Mouse (Mus musculus) megakaryocyte, embryonic 14.5 days (primary cell): ENCODE measurements at regions not wholly inside any gene's neighbourhood (a gene's known extent, or its start where the extent isn't known, plus 50 kb on each side); places are given as distances from the start of the nearest gene placed in this dataset.

Experiments
- H3K27me3 ChIP-seq: replicated peaks from 2 replicates; pipeline ENCODE3; 2012; ENCODE audit warnings: inconsistent platforms
- H3K36me3 ChIP-seq: replicated peaks from 2 replicates; pipeline ENCODE3; 2012; ENCODE audit warnings: low read length, inconsistent platforms, mixed read lengths
- H3K4me1 ChIP-seq: 2 replicates; pipeline ENCODE4 v1.6.1; 2012; ENCODE audit warnings: inconsistent platforms
- H3K4me3 ChIP-seq: replicated peaks from 2 replicates; pipeline ENCODE3; 2012; ENCODE audit warnings: moderate library complexity, mild to moderate bottlenecking, inconsistent platforms
- H3K9me3 ChIP-seq: 2 replicates; pipeline ENCODE4 v1.6.1; 2012; ENCODE audit warnings: inconsistent platforms
- FLI1 ChIP-seq: IDR thresholded peaks from 2 replicates; pipeline ENCODE4 v1.6.1; 2012; ENCODE audit warnings: low read length, inconsistent platforms, mixed read lengths
- GATA1 ChIP-seq: IDR thresholded peaks from 3 replicates; pipeline ENCODE4 v1.6.1; 2012; ENCODE audit warnings: mixed read lengths, low read length, inconsistent platforms, borderline replicate concordance

DNA sequence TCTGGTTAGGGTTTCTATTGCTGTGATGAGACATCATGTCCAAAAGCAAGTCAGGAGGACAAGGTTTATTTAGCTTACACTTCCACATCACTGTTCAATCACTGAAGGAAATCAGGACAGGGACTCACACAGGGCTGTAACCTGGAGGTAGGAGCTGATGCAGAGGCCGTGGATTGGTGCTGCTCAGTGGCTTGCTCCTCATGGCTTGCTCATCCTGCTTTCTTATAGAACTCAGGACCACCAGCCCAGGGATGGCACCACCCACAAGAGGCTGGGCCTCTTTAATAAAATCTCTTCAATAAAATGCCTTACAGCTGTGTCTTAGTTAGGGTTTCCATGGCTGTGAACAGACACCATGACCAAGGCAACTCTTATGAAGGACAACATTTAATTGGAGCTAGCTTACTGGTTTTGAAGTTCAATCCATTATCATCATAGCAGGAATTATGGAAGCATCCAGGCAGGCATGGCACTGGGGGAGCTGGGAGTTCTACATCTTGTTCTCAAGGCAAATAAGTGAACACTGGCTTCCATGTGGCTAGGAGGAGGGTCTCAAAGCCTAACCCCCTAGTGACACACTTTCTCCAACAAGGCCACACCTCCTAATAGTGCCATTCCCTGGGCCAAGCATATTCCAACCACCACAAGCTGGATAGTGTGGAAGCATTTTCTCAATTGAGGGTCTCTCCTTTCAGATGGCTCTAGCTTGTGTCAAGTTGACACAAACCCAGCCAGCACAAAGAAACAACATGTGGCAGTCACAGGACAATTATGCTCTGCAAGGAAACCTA is 96.4 kb upstream of the Cpm start:
- TF ChIP-seq GATA1 (no peak), FLI1 (no peak)
- Histone ChIP-seq H3K4me1 (no peaks in the 10 kb centered on the region), H3K36me3 (no peaks in the 10 kb centered on the region), H3K9me3 (peaks cover 21% of the 10 kb centered on the region), H3K4me3 (no peak overlapping the region), H3K27me3 (peaks cover 2% of the 10 kb centered on the region)

- H3K27me3 ChIP-seq: peaks cover 2% of the 10 kb centered on the region
- peaks cover 18% of the 10 kb centered on the region for H3K9me3 ChIP-seq
- no peak overlapping the region for H3K4me3 ChIP-seq
- TF ChIP-seq FLI1 (no peak), GATA1 (no peak)
- H3K4me1 ChIP-seq: no peaks in the 10 kb centered on the region
- no peaks in the 10 kb centered on the region for H3K36me3 ChIP-seq
Measured at GRCm38 (mm10) chr10:117531798-117532747, 97.2 kb upstream of the Cpm start.

GRCm38 (mm10) chr10:117530859-117531602 is 98.3 kb upstream of the Cpm start:
- Histone ChIP-seq H3K27me3 (peaks cover 2% of the 10 kb centered on the region), H3K36me3 (no peaks in the 10 kb centered on the region), H3K4me1 (no peaks in the 10 kb centered on the region), H3K9me3 (peaks cover 15% of the 10 kb centered on the region), H3K4me3 (no peak overlapping the region)
- TF ChIP-seq FLI1 (no peak), GATA1 (no peak)

DNA sequence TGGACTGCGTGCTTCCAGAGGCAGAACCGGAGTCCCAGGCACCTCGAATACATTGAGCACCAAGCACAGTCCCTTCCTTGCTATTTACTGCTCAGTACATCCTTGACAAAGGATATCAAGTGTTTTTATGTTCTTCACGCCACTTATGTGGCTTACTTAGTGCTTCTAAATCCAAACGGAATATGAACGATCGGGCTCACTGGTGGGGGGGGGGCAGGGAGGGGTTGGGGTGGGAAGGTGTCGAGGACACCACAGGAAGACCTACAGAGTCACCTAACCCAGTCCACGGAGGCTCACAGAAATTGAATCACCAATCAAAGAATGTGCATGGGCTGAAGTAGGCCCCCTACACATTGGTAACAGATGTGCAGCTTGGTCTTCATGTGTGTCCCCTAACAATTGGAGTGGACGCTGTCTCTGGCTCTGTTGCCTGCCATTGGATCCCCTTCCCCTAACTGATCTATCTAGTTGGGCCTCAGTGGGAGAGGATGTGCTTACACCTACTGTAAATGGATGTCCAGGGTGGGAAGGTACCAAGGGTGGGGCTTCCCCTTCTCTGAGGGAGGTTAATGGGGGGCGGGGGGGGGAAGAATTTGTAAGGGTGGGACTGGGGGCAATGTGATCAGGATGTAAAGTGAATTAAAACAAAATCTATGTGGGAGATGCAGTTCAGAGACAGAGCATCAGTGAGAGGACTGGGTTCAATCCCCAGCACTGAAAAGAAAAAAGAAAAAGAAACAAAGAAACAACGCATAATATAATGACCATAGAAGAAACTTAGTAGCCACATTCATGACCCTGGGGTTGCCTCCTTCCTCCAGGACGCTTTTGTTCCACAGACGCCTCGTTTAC is 99.1 kb upstream of the Cpm start:
- H3K27me3 ChIP-seq: peaks cover 2% of the 10 kb centered on the region
- no peaks in the 10 kb centered on the region for H3K4me1 ChIP-seq
- no peak overlapping the region for H3K4me3 ChIP-seq
- TF ChIP-seq GATA1 (no peak), FLI1 (no peak)
- no peaks in the 10 kb centered on the region for H3K36me3 ChIP-seq
- peaks cover 15% of the 10 kb centered on the region for H3K9me3 ChIP-seq

DNA sequence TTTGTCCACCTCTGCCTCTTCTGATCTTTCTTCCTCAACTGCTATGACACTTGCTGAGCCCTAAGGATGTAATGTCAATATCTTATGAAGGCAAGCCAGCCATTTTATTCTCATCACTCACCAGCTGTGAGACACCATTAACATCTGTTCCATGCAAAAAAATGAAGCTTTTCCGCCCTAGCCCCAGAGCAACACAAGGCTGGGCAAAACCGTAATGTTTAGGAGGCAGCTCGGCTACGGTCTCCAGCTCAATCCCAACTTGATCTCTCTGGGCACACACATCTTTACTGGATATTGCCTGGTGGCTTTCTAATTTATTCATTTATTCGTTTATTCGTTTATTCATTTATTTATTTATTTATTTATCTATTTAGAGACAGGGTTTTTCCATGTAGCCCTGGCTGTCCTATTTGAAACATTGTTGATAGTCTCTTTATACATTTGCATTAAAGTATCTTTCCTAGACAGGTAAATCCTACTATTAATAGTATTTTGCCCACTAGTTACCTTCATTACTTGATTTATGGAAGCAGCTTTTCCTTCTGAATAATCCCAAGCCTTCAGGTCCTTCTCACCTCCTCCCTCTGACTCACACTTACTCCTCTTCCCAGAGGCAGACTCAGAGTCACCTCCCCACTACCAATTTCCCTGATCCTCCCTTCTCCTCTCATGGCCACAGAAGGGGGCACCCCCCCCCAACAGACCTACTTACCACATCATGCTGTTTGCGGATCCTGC is 99.9 kb upstream of the Cpm start:
- Histone ChIP-seq H3K4me3 (no peak overlapping the region), H3K36me3 (no peaks in the 10 kb centered on the region), H3K4me1 (no peaks in the 10 kb centered on the region), H3K9me3 (peaks cover 15% of the 10 kb centered on the region), H3K27me3 (peaks cover 2% of the 10 kb centered on the region)
- TF ChIP-seq FLI1 (no peak), GATA1 (no peak)

DNA sequence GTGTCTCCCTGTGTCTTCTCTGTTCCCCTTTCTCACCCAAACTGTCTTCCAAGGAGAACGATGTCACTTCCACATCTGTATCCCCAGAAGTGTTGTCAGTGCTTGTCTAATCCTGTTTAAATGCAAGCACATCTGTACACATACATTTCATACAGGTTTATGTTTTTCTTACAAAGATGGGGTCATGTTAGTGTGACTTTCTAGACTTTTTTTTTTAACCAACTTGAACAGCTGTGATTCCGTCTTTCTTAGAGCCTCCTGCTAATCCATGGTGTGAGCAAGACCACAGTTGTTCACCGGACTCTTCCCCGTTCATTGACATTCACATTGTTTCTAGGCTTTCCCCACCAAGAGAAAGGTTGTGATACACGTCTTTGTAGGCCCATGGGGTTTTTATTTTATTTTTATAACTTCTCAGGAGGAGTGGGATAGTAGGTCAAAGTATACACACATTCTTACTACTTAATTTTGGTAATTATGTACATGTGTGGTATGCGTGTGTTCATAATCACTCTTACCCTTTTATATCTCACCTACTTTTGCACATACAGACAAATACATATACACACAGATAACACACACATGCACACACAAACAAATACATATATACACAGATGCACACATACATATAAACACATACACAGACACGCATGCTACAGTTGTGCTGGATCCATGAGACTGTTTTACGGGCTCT is 100.6 kb upstream of the Cpm start:
- Histone ChIP-seq H3K4me3 (no peak overlapping the region), H3K27me3 (peaks cover 2% of the 10 kb centered on the region), H3K36me3 (no peaks in the 10 kb centered on the region), H3K4me1 (no peaks in the 10 kb centered on the region), H3K9me3 (peaks cover 15% of the 10 kb centered on the region)
- TF ChIP-seq GATA1 (no peak), FLI1 (no peak)

- Histone ChIP-seq H3K36me3 (no peaks in the 10 kb centered on the region), H3K9me3 (peaks cover 9% of the 10 kb centered on the region; the same call in 1 of the 2 replicates), H3K27me3 (peaks cover 2% of the 10 kb centered on the region), H3K4me1 (no peaks in the 10 kb centered on the region), H3K4me3 (no peak overlapping the region)
- TF ChIP-seq GATA1 (no peak), FLI1 (no peak)
Measured at GRCm38 (mm10) chr10:117527979-117528378, 101.3 kb upstream of the Cpm start.

GRCm38 (mm10) chr10:117527243-117527642 is 102.1 kb upstream of the Cpm start:
- TF ChIP-seq GATA1 (no peak), FLI1 (no peak)
- Histone ChIP-seq H3K4me1 (no peaks in the 10 kb centered on the region), H3K36me3 (no peaks in the 10 kb centered on the region), H3K4me3 (no peak overlapping the region), H3K27me3 (peaks cover 2% of the 10 kb centered on the region), H3K9me3 (peaks cover 2% of the 10 kb centered on the region; the same call in 1 of the 2 replicates)
